Mouse (Mus musculus) testis, postnatal 14 days (tissue): ENCODE measurements around the gene Cldn12.

Experiments used
- DNase-seq: peaks from one replicate; pipeline ENCODE4 v3.0.0; 2021; ENCODE audit warnings: low spot score

Cldn12 gene

DNA sequence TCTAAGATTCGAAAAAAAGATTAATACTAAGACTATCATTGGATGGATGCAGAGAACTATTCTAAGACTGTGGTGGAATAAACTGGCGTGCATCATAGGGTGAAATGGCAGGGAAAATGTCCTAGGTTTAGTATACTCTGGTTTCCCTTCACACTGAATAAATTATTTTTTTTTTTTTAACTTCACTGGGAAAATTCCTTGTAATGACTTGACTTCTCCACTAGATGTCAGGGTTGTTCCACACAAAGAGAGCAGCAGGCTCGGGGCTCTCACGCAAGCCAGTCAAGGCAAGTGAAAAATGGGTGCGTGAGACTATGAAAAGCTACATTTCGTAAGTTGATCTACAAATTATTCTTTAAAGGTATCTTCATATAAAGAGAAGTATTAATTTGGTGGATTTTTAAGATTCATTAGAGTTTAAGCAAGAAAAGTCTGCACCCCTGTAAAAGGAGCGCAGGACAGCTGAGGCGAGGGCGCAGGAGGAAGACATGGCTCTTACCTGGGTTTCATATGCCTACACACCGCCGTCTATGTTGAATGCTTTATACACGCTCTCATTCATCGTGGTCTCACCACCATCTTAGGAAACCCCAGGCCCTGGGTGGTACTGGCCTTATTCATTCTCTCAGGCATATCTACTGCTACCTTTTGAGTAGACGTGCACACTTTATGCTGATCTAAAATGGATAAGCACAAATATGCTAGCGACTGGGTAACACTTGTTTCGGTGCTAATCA lies 20.3 kb downstream of the Cldn12 start:
- no peak for DNase-seq

DNA sequence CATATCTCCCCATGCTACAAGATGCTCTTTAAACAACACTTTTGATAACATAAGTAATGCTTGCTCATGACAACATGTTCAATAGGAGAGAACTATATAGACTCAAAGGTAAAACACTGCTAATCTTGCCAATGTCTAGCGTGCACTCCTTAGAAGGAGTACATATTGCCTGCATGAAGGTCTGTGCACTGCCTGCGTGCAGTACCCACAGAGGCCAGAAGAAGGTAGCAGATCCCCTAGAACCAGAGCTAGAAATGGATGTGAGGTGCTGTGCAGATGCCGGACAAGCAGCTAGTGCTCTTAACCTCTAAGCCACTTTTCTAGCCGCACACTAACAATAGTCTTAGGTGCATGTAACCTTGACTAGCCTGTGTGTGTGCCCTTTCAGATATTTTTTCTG lies 22.6 kb downstream of the Cldn12 start:
- DNase-seq = no peak

DNA sequence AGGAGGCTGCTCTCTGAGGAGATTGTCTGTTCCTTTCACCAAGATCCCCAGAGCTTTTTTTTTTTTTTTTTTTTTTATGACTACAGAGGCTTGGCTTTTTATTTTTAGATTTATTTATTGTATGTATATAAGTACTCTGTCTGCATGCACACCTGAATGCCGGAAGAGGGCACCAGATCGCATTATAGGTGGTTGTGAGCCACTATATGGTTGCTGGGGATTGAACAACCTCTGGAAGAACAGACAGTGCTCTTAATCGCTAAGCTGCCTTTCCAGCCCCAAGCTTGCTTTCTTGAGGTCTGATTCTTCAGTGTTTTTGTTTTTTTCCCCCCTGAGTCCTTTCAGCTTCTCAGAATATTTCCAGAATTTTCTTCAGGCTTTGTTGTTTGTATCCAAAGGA lies 28.7 kb downstream of the Cldn12 start:
- DNase-seq = no peak

DNA sequence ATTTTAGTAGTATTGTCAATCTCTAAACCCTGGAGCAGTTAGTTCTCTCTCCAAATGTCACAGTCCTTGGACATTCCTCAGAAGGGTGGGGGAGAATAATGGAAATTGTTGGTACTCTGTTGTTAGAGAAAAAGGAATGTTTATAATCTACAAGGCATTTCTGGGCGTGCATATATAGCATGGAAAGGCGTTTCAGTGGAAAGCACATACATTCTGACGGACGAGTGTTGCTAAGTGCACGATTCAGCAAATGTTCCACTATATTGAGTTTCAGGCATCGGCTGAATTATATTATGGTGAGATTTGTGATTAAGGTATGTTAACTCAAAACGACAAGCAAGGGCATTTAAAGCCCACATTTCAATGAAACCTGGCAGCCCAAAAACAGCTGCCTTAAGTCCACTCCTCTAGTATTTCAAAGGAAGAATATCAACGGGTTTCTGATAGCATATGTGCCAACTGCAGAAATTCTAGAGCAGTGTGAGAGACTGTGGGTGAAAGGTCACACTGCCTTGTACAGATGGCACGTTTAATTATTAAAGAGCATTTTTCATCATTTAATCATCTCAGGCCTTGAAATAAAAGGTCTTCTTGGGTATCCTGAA lies 31.4 kb downstream of the Cldn12 start:
- DNase-seq = no peak

DNA sequence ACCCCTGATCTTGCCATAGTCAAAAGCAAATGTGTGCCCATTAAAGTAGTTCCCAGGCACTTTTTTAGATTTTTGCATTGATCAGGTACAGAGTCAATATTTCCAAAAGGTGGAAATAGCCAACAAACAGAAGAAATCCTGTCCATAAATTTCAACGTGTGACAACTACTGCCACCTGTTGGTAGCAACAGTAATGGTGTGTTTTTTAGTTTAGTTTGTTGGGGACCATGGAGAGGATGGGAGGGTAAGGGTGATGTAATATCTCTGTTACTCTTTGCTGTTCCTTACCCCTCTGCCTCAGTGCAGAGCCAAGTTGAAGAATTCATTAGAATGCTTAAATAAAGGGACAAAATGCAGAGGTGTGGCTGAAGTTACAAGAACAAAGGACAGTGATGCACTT lies 33.1 kb downstream of the Cldn12 start:
- no peak for DNase-seq

DNA sequence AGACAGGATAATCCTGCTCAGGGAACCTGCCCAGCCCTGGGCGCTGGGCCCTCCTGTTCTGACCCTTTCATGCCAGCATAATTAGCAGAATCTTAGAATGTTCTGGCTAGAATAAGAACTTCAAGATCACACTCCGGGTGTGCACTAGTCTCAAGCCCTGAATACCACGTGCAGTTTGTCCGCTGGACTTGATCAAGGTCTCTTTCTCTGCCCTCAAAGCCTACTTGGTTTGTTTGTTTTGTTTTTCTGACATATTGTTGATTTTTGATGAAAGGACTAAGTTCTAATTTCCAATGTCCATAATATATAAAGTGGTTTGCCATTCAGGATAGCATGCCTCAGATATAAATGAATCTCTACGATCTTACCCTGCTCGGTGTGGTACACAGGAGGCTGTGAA lies 35.7 kb downstream of the Cldn12 start, which contains the start of gene 1700015F17Rik:
Gene 1700015F17Rik, minus strand, starts transcription at position 101 of the 400 bp plus-strand sequence.
- DNase-seq = no peak

DNA sequence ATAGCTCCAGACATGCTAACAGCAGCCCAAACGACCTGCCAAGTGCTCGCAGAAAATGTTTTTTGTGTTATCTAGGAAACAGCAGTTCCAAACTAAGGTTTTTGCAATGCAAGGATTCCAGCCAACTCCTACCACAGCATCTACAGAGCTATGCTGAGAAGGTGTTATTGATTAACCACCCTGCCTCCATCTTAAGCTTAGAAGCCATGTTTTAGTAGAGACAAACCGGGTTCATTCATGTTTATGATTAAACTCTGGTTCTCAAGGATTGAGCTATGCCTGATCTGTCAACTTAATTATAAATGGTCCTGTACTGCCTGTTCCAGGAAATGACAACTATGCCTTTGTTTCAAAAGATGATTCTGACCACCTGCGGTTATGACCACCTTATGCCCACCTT lies 38.6 kb downstream of the Cldn12 start:
- DNase-seq = no peak

DNA sequence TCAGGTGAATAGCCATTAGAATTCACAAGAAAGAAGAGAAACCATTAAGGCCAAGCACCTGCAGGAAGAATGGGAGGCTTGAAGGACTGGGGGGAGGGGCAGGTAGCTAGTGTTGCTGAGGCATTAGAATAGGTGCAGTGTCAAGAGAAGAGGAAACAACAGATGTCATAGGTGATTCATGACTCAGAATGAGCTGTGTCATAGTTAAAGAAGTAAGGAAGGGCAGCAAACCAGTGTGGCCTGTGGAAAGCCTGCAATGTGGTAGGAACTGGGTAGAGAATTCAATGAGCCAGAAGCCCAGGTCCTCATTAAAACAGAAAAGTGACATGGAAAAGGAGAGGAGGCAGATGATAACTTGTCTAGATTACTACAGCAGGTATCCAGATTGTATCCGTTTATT lies 49.5 kb downstream of the Cldn12 start:
- DNase-seq = no peak
